Mouse (Mus musculus): ENCODE measurements around the gene Pcolce2. TPM values are rescaled to one million over a fixed set of nuclear protein-coding genes. Genes with fewer than 3 reads are reported as not detected.
A peak's percentile ranks its signal among the peaks of the same experiment; 100 is the strongest.

Gene Pcolce2
- not detected in 2 replicates for polyA plus RNA-seq (2012; ENCODE audit: insufficient read depth, low replicate concordance)

GRCm38 (mm10) chr9:95637271-95638181 lies at the start of gene Pcolce2:
Pcolce2 (plus strand) TSS chr9:95637601.
- Histone ChIP-seq H3K9me3 (peaks cover 10% of the 10 kb centered on the region), H3K4me1 (peaks cover 17% of the 10 kb centered on the region), H3K36me3 (replicated peaks; ENCODE audit: low read length) (no peaks in the 10 kb centered on the region), H3K27me3 (replicated peaks) (peaks cover 64% of the 10 kb centered on the region), H3K4me3 (replicated peaks) (peak within 1 kb of the TSS; percentile 89)
- no peak for TF ChIP-seq GATA1 (IDR thresholded peaks at IDR 0.05; ENCODE audit: borderline replicate concordance, low read length)
- TF ChIP-seq FLI1 (IDR thresholded peaks at IDR 0.05; ENCODE audit: low read length) = no peak

- TF ChIP-seq FLI1 (IDR thresholded peaks at IDR 0.05; ENCODE audit: low read length) = no peak
- Histone ChIP-seq H3K27me3 (replicated peaks) (peaks cover 13% of the 10 kb centered on the region), H3K9me3 (peaks cover 12% of the 10 kb centered on the region), H3K36me3 (replicated peaks; ENCODE audit: low read length) (no peaks in the 10 kb centered on the region), H3K4me1 (peaks cover 3% of the 10 kb centered on the region; the same call in 1 of the 2 replicates), H3K4me3 (replicated peaks) (no peak overlapping the region)
These were observed 49.3 kb upstream of the Pcolce2 start for GRCm38 (mm10) chr9:95588070-95588469.

GRCm38 (mm10) chr9:95594291-95594690 lies 43.1 kb upstream of the Pcolce2 start:
- H3K4me1 ChIP-seq = peaks cover 8% of the 10 kb centered on the region; the same call in 1 of the 2 replicates
- H3K4me3 ChIP-seq (replicated peaks) = no peak overlapping the region
- no peaks in the 10 kb centered on the region for H3K9me3 ChIP-seq
- no peak for TF ChIP-seq FLI1 (IDR thresholded peaks at IDR 0.05; ENCODE audit: low read length)
- TF ChIP-seq GATA1 (IDR thresholded peaks at IDR 0.05; ENCODE audit: borderline replicate concordance, low read length) = no peak
- H3K36me3 ChIP-seq (replicated peaks; ENCODE audit: low read length) = no peaks in the 10 kb centered on the region
- peaks cover 27% of the 10 kb centered on the region for H3K27me3 ChIP-seq (replicated peaks)

- H3K4me3 ChIP-seq (replicated peaks) = no peak overlapping the region
- peaks cover 29% of the 10 kb centered on the region for H3K27me3 ChIP-seq (replicated peaks)
- no peaks in the 10 kb centered on the region for H3K36me3 ChIP-seq (replicated peaks; ENCODE audit: low read length)
- H3K4me1 ChIP-seq = peaks cover 5% of the 10 kb centered on the region; the same call in 1 of the 2 replicates
- TF ChIP-seq GATA1 (IDR thresholded peaks at IDR 0.05; ENCODE audit: borderline replicate concordance, low read length) (no peak), FLI1 (IDR thresholded peaks at IDR 0.05; ENCODE audit: low read length) (no peak)
- peaks cover 8% of the 10 kb centered on the region for H3K9me3 ChIP-seq
These were observed 39.8 kb upstream of the Pcolce2 start for GRCm38 (mm10) chr9:95597466-95598178.

- Histone ChIP-seq H3K4me3 (replicated peaks) (peak overlapping the region; percentile 26), H3K36me3 (replicated peaks; ENCODE audit: low read length) (no peaks in the 10 kb centered on the region), H3K4me1 (peaks cover 5% of the 10 kb centered on the region; the same call in 1 of the 2 replicates), H3K27me3 (replicated peaks) (peaks cover 29% of the 10 kb centered on the region), H3K9me3 (peaks cover 8% of the 10 kb centered on the region)
- TF ChIP-seq GATA1 (IDR thresholded peaks at IDR 0.05; ENCODE audit: borderline replicate concordance, low read length) (no peak), FLI1 (IDR thresholded peaks at IDR 0.05; ENCODE audit: low read length) (no peak)
These were observed 39.2 kb upstream of the Pcolce2 start for GRCm38 (mm10) chr9:95598179-95598721.

GRCm38 (mm10) chr9:95599399-95599798 lies 38.0 kb upstream of the Pcolce2 start:
- Histone ChIP-seq H3K36me3 (replicated peaks; ENCODE audit: low read length) (no peaks in the 10 kb centered on the region), H3K4me1 (peaks cover 5% of the 10 kb centered on the region; the same call in 1 of the 2 replicates), H3K4me3 (replicated peaks) (no peak overlapping the region), H3K9me3 (peaks cover 8% of the 10 kb centered on the region), H3K27me3 (replicated peaks) (peaks cover 31% of the 10 kb centered on the region)
- TF ChIP-seq FLI1 (IDR thresholded peaks at IDR 0.05; ENCODE audit: low read length) = no peak

- H3K4me1 ChIP-seq = peaks cover 5% of the 10 kb centered on the region; the same call in 1 of the 2 replicates
- H3K36me3 ChIP-seq (replicated peaks; ENCODE audit: low read length) = no peaks in the 10 kb centered on the region
- no peak for TF ChIP-seq FLI1 (IDR thresholded peaks at IDR 0.05; ENCODE audit: low read length)
- TF ChIP-seq GATA1 (IDR thresholded peaks at IDR 0.05; ENCODE audit: borderline replicate concordance, low read length) = no peak
- no peak overlapping the region for H3K4me3 ChIP-seq (replicated peaks)
- peaks cover 27% of the 10 kb centered on the region for H3K27me3 ChIP-seq (replicated peaks)
- H3K9me3 ChIP-seq = peaks cover 8% of the 10 kb centered on the region
These were observed 34.6 kb upstream of the Pcolce2 start for GRCm38 (mm10) chr9:95602849-95603248.

- TF ChIP-seq FLI1 (IDR thresholded peaks at IDR 0.05; ENCODE audit: low read length) (no peak), GATA1 (IDR thresholded peaks at IDR 0.05; ENCODE audit: borderline replicate concordance, low read length) (no peak)
- Histone ChIP-seq H3K4me1 (peaks cover 1% of the 10 kb centered on the region; the same call in 1 of the 2 replicates), H3K4me3 (replicated peaks) (no peak overlapping the region), H3K9me3 (peaks cover 8% of the 10 kb centered on the region), H3K36me3 (replicated peaks; ENCODE audit: low read length) (no peaks in the 10 kb centered on the region), H3K27me3 (replicated peaks) (peaks cover 23% of the 10 kb centered on the region)
These were observed 34.1 kb upstream of the Pcolce2 start for GRCm38 (mm10) chr9:95603316-95603715.

- TF ChIP-seq FLI1 (IDR thresholded peaks at IDR 0.05; ENCODE audit: low read length) (no peak), GATA1 (IDR thresholded peaks at IDR 0.05; ENCODE audit: borderline replicate concordance, low read length) (no peak)
- Histone ChIP-seq H3K4me3 (replicated peaks) (peak overlapping the region; percentile 38), H3K4me1 (peaks cover 3% of the 10 kb centered on the region; the same call in 1 of the 2 replicates), H3K27me3 (replicated peaks) (peaks cover 13% of the 10 kb centered on the region), H3K9me3 (no peaks in the 10 kb centered on the region), H3K36me3 (replicated peaks; ENCODE audit: low read length) (no peaks in the 10 kb centered on the region)
These were observed 30.2 kb upstream of the Pcolce2 start for GRCm38 (mm10) chr9:95607196-95607595.
